Mouse (Mus musculus) B cell, adult 62 days (primary cell): ENCODE results near the gene Fancb. TPM values are rescaled to one million over a fixed set of nuclear protein-coding genes. Genes with fewer than 3 reads are reported as not detected.

Experiments used
- total RNA-seq: library from RNA; stranded (reverse); gene quantifications from 4 replicates; pipeline ENCODE4 v1.2.4, GENCODE M21; 2023

The Fancb gene
- 3.6 to 5.6 TPM (median 4.9 TPM) in 4 replicates for total RNA-seq

DNA sequence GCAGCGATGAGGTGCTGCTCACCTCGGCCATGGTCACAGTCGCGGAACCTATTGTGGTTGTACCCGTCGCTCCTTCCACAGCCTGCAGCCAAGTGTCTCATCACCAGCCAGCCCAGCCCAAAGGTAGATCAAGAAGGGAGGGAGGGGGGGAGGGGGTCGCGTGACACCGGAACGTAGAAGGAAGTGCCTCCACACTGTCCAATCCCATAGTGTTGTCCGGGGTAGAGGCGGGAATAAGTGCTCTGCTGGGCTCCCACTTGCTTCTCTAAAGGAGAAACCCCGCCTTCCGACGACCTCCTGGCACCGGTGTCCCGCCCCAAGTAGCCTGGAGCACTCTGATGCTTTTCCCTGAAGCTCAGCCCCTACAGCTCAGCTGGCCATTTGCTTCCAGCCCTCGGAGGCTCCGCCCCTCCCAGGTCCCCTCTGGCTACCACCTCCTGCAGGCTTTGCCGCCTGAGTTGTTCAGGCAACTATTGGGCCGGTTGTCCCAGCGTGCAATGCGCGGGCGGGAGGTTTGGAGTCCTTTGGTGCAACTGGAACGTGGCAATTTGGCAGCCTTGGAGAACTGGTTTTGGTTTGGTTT lies at the start of gene Fancb, which contains the start of gene Mospd2:
Gene Fancb, plus strand, starts transcription at position 400 of the 583 bp plus-strand sequence.
Gene Mospd2, minus strand, starts transcription at position 183 of the 583 bp plus-strand sequence.

DNA sequence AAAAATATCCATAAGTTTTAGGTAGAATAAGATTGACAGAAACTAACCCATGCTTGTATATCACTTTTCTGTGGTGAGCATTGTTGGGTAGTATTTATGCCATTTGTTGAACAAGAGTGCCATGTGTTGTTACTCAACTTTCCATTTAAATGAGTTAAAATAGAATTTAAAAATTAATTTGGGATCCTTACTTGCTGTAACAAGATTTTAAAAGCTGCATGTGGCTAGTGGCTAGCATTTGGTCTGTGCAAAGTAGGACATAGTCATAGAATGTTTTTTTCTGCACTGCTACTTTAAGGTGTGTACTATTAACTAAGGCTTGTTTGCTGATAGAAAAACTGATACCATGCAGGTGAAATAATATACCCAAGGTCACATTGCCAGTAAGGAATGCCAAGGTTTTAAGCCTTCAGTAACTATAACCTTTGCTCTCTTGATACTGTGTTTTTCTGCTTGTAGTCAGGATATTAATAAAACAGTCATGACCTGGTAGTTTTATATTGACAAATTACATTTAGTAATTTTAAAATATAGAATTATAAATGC lies 24.5 kb downstream of the Fancb start, which contains the start of gene Gm17604:
Gene Gm17604, minus strand, starts transcription at position 51 of the 546 bp plus-strand sequence.

Other genes starting within 250 kb of the Fancb start
- gene Mospd2, start 217 bp upstream of the Fancb start, total RNA-seq: 20.7 to 30.2 TPM (median 24.6 TPM) in 4 replicates
- not detected in 4 replicates for gene Gm17604, start 24.2 kb downstream of the Fancb start, total RNA-seq